Mouse (Mus musculus) midbrain, embryonic 10.5 days (tissue): ENCODE results near the gene Galnt7. TPM values are rescaled to one million over a fixed set of nuclear protein-coding genes. Genes with fewer than 3 reads are reported as not detected.
A peak's percentile ranks its signal among the peaks of the same experiment; 100 is the strongest.
"Not testable (repeated sequence)": the region's sequence is repeated elsewhere in the genome, so short reads cannot be mapped to it uniquely, and the experiment has no call there.

Source experiments
- DNase-seq: peaks from one replicate; pipeline ENCODE4 v3.0.0-alpha.2; 2017; ENCODE audit warnings: low spot score
- H3K27ac ChIP-seq: fragments of 300-500 bp; sonication (generic); replicated peaks from 2 replicates; pipeline ENCODE4 v1.5.1; 2016; ENCODE audit warnings: mild to moderate bottlenecking
- H3K27me3 ChIP-seq: fragments of 300-500 bp; sonication (generic); 2 replicates; pipeline ENCODE4 v1.6.1; 2016; ENCODE audit warnings: low read depth, mild to moderate bottlenecking; ENCODE audit not compliant: poor library complexity, severe bottlenecking
- H3K36me3 ChIP-seq: fragments of 300-500 bp; sonication (generic); 2 replicates; pipeline ENCODE4 v1.6.1; 2016; ENCODE audit warnings: mild to moderate bottlenecking, moderate library complexity
- H3K4me1 ChIP-seq: fragments of 300-500 bp; sonication (generic); 2 replicates; pipeline ENCODE4 v1.6.1; 2016
- H3K4me3 ChIP-seq: fragments of 300-500 bp; sonication (generic); 2 replicates; pipeline ENCODE4 v1.5.1; 2016; ENCODE audit warnings: mild to moderate bottlenecking, moderate library complexity
- H3K9me3 ChIP-seq: fragments of 300-500 bp; sonication (generic); replicated peaks from 2 replicates; pipeline ENCODE4 v1.6.1; 2016; ENCODE audit warnings: mild to moderate bottlenecking
- WGBS: fragments of 180-500 bp; shearing (Covaris S2); methylation state at CpG from one replicate; pipeline ENCODE4 v1.1.7; 2016; 5-methylcytosine and 5-hydroxymethylcytosine counted together
- polyA plus RNA-seq: library from polyadenylated mRNA; unstranded; fragments of >200 nt; fragmentation: Nextera tagmentation; extraction: Ambion mirVana; gene quantifications from 2 replicates; pipeline ENCODE4 v1.2.1, GENCODE M21; 2016

The Galnt7 gene
- polyA plus RNA-seq, 1 experiment from 2014 or later: 23.6 TPM

DNA sequence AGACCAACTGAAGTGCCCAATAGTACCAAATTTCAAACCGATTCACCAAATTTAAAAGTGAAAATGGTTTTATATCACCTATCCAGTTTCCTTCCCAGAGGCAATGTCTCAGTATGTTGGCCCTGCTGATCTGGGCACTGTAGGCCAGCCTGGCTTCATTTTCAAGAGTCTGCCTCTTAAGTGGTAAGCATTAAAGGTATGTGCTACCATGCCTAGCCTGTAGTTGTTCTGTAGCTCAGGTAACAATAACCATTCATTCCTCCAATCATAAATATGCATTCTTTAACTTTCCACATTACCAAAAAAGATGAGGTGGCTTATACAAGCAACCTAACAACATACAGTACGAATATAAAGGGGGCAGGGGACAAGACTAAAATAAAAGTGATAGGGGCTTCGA is 135.1 kb downstream of the Galnt7 start:
- WGBS: 94% methylated on average over 3 of the region's 3 CpGs
- Histone ChIP-seq H3K36me3 (peaks cover 73% of the 10 kb centered on the region), H3K27ac (no peak overlapping the region), H3K4me3 (no peak overlapping the region), H3K27me3 (no peaks in the 10 kb centered on the region), H3K4me1 (peaks cover 13% of the 10 kb centered on the region), H3K9me3 (no peaks in the 10 kb centered on the region)
- no peak for DNase-seq

GRCm38 (mm10) chr8:57516685-57517084 is 136.1 kb downstream of the Galnt7 start:
- 91% methylated on average over 5 of the region's 5 CpGs for WGBS
- not testable (repeated sequence) for H3K4me3 ChIP-seq, DNase-seq, H3K27me3 ChIP-seq, H3K9me3 ChIP-seq, H3K27ac ChIP-seq
- Histone ChIP-seq H3K4me1 (peaks cover 13% of the 10 kb centered on the region), H3K36me3 (peaks cover 65% of the 10 kb centered on the region)

- WGBS: 44% methylated on average over 10 of the region's 10 CpGs
Observed at GRCm38 (mm10) chr8:57513178-57513661, 139.6 kb downstream of the Galnt7 start.

DNA sequence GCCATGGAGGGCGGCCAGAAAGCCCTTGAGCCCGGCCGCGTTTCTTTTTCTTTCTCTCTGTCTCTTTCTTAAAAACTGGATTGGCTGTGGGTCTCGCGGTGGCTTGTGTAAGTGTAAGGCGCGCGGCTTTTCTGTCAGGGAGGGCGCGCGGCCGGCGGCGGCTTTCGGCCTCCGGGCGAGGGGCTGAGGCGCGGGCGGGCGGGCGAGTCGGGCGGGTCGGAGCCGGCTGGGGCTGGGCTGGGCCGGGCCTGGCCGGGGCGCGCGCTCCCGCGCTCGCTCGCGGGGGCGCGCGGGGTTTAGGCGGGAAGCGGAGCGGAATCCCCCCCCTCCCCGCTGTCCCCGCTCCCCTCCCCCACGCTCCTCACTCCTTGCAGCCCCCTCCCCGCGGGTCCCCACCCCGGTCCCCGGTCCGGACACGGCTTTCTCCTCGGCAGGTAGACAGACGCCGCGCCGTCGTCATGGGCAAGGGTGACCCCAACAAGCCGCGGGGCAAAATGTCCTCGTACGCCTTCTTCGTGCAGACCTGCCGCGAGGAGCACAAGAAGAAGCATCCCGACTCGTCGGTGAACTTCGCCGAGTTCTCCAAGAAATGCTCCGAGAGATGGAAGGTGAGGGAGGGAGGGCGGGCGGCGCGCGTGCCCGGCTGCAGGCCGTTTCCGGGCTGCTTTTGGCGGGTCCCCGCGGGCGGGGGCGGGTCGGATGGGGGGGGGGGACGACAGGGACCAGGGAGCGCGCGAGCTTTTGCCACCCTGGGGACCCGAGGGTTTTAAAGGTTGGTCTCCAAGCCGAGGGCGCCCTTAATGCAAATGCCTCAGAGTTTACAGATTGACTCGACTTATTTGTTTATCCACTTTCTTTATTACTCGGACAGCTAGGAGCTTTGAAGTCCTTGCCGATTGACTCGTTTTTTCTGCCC is 140.4 kb downstream of the Galnt7 start:
- DNase-seq: peak; percentile 65
- Histone ChIP-seq H3K27me3 (no peaks in the 10 kb centered on the region), H3K9me3 (no peaks in the 10 kb centered on the region), H3K4me1 (peaks cover 23% of the 10 kb centered on the region), H3K4me3 (peak overlapping the region; percentile 95), H3K36me3 (peaks cover 47% of the 10 kb centered on the region), H3K27ac (peak overlapping the region; percentile 100)
- under 1% methylated on average over 81 of the region's 96 CpGs for WGBS

More at GRCm38 (mm10) chr8:57513178-57513661, 139.6 kb downstream of the Galnt7 start:
- not testable (repeated sequence) for H3K9me3 ChIP-seq, DNase-seq, H3K27me3 ChIP-seq
- Histone ChIP-seq H3K4me3 (peak overlapping the region; percentile 95), H3K36me3 (peaks cover 52% of the 10 kb centered on the region), H3K4me1 (peaks cover 23% of the 10 kb centered on the region), H3K27ac (peak overlapping the region; percentile 100)

DNA sequence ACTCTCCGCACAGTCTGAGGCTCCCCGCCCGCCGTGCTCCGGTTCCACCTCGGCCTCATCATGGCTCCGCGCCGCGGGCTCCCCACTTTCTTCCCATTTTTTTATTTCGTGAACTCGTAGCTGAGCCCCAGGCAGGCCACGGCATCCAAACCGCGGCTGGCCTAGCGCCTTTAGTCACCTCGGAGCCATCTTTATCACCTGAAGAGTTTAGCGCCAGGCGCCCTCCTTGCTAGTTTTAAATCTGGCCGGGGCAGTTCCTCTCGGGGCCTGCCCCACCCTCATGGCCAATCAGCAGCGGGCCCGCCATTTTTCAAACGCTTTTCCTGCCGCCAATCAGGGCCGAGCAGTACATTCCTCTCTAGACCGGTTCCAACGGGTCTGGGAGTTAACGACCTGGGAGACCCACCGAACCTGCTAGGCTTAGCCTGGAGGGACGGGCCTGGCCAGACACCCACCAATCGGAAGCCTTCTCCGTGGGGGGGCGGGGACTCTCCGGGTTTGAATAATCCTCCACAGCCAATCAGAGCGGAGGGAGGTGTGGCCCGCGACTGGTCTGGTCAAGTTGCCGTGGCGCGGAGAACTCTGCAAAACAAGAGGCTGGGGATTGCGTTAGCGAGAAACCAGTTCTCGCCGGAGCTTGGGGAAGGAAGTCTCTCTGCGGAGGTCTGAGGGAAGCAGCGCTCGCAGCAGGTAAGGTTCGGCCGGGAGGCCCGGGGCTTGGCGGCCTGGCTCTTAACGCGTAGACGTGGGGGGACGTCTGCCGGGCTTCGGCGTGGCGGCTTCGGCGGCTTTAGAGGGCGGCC is 141.3 kb downstream of the Galnt7 start, which contains the start of gene Hmgb2:
Hmgb2 (plus strand) TSS at position 592 of the 803 bp plus-strand sequence.
- Histone ChIP-seq H3K36me3 (peaks cover 39% of the 10 kb centered on the region), H3K27me3 (no peaks in the 10 kb centered on the region), H3K4me1 (peaks cover 23% of the 10 kb centered on the region), H3K9me3 (no peaks in the 10 kb centered on the region), H3K4me3 (peak within 1 kb of the TSS; percentile 95), H3K27ac (peak within 1 kb of the TSS; percentile 100)
- peak; percentile 100 for DNase-seq
- under 1% methylated on average over 63 of the region's 63 CpGs for WGBS

DNA sequence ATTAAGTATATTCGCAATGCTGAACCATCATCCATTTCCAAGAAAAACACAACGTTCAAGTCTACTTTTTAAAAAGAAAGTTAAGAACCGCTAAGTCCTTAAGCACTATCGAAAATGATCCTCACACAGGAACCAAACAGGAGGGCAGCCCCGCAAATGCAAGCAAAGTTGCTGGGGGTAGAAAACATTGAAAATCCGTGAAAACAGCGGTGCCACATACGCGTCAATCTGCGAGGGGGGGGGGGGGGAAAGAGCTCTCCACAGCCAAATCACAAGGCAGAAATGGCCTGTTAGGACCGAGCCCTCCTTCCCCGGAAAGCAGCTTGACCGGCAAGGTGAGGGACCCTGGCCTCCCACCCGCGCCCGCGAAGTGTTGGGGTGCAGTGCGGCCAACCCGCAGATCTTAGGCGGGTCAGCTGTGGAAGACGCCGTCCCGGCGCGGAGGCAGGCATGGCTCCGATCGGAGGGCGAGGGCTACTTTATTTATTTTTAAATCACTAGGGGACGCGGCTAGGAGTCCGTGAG is 142.0 kb downstream of the Galnt7 start:
- Histone ChIP-seq H3K4me1 (peaks cover 23% of the 10 kb centered on the region), H3K36me3 (peaks cover 33% of the 10 kb centered on the region), H3K27ac (peak overlapping the region; percentile 100), H3K9me3 (no peaks in the 10 kb centered on the region), H3K4me3 (peak overlapping the region; percentile 95), H3K27me3 (no peaks in the 10 kb centered on the region)
- 2% methylated on average over 31 of the region's 31 CpGs for WGBS
- no peak for DNase-seq

- no peak overlapping the region for H3K27ac ChIP-seq
- no peak for DNase-seq
- H3K36me3 ChIP-seq: peaks cover 14% of the 10 kb centered on the region
- peaks cover 15% of the 10 kb centered on the region for H3K4me1 ChIP-seq
- 88% methylated on average over 4 of the region's 4 CpGs for WGBS
- no peaks in the 10 kb centered on the region for H3K27me3 ChIP-seq
- H3K4me3 ChIP-seq: no peak overlapping the region
- no peaks in the 10 kb centered on the region for H3K9me3 ChIP-seq
Observed at GRCm38 (mm10) chr8:57508657-57509056, 144.2 kb downstream of the Galnt7 start.

GRCm38 (mm10) chr8:57507556-57508063 is 145.2 kb downstream of the Galnt7 start:
- no peak overlapping the region for H3K27ac ChIP-seq
- peaks cover 11% of the 10 kb centered on the region for H3K4me1 ChIP-seq
- H3K4me3 ChIP-seq: no peak overlapping the region
- no peaks in the 10 kb centered on the region for H3K27me3 ChIP-seq
- 82% methylated on average over 4 of the region's 4 CpGs for WGBS
- no peaks in the 10 kb centered on the region for H3K9me3 ChIP-seq
- DNase-seq: no peak
- H3K36me3 ChIP-seq: peaks cover 7% of the 10 kb centered on the region

- WGBS: 100% methylated on average over 1 of the region's 1 CpGs
- H3K27ac ChIP-seq, H3K4me1 ChIP-seq, H3K27me3 ChIP-seq, H3K9me3 ChIP-seq, H3K4me3 ChIP-seq, H3K36me3 ChIP-seq, DNase-seq: not testable (repeated sequence)
Observed at GRCm38 (mm10) chr8:57505500-57505899, 147.3 kb downstream of the Galnt7 start.

DNA sequence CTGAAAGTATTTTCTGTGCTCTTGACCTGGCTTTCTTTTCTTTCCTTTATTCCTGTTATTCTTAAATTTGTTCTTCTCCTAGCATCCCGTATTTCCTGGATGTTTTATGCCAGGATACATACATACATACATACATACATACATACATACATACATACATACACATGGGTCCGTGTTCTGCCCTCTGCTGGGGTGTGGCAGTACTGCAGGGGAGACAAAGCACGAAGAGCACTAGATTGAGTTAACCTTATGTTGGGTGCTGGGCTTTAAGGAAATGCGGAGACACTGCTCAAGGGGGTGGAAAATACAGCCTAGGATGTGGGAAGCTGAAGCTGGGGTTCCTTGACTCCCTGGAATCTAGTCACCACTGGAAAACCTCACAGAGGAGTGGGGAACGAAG is 149.2 kb downstream of the Galnt7 start:
- no peaks in the 10 kb centered on the region for H3K9me3 ChIP-seq
- 0 out of 2 replicates have a peak, but pooled peaks cover 6% of the 10 kb centered on the region for H3K36me3 ChIP-seq
- no peak overlapping the region for H3K27ac ChIP-seq
- DNase-seq: peak; percentile 74
- 52% methylated on average over 5 of the region's 5 CpGs for WGBS
- H3K27me3 ChIP-seq: no peaks in the 10 kb centered on the region
- H3K4me1 ChIP-seq: peaks cover 5% of the 10 kb centered on the region
- H3K4me3 ChIP-seq: no peak overlapping the region

DNA sequence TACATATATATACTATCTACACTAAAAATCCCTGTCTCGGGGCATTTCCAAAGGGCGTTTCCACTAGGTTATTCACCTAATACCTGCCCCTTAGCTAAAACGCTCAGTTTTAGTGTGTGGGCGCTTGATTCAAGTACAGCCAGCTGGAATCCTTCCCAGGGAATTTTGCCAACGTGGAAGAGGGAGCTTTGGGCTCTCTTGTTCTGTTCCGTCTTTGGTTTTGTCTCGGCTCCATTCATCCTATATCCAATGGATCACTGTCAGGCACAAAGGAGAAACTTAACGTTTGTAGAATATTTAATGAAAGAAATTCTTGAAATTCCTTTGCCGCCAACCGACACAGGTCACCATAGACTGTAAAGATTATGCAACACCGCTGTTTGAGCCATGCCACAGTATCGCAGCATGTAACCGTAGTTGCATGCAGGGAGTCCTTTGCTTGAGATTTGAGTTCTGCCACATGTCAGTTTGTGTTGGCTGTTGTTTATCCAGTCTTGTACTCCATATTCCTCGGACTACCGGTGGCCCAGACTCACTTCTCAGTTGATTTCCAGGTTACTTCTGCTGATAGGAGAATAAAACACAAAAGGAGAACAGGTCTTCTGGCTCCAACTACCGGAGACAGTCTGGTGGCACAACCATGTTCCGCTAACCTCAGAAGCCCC is 153.9 kb downstream of the Galnt7 start:
- no peak for DNase-seq
- H3K36me3 ChIP-seq: 0 out of 2 replicates have a peak, but pooled peaks cover 3% of the 10 kb centered on the region
- WGBS: 75% methylated on average over 17 of the region's 17 CpGs
- no peak overlapping the region for H3K4me3 ChIP-seq
- 0 out of 2 replicates have a peak overlapping the region, but pooled peaks have one; percentile 17 for H3K27ac ChIP-seq
- H3K4me1 ChIP-seq: peaks cover 6% of the 10 kb centered on the region
- no peaks in the 10 kb centered on the region for H3K27me3 ChIP-seq
- no peaks in the 10 kb centered on the region for H3K9me3 ChIP-seq

GRCm38 (mm10) chr8:57498494-57498846 is 154.4 kb downstream of the Galnt7 start:
- Histone ChIP-seq H3K27me3 (no peaks in the 10 kb centered on the region), H3K9me3 (no peaks in the 10 kb centered on the region), H3K27ac (0 out of 2 replicates have a peak overlapping the region, but pooled peaks have one; percentile 17), H3K4me3 (no peak overlapping the region), H3K36me3 (0 out of 2 replicates have a peak, but pooled peaks cover 3% of the 10 kb centered on the region), H3K4me1 (peaks cover 6% of the 10 kb centered on the region)
- 79% methylated on average over 8 of the region's 8 CpGs for WGBS
- no peak for DNase-seq
